Mouse (Mus musculus) neutrophil, adult 5-6 weeks (primary cell): ENCODE measurements around the gene Myadml2. TPM values are rescaled to one million over a fixed set of nuclear protein-coding genes. Genes with fewer than 3 reads are reported as not detected.

Source experiments
- total RNA-seq: library from RNA; stranded (forward); fragments of 200-1000 nt; gene quantifications from 2 replicates; pipeline ENCODE4 v1.2.3, GENCODE M21; 2017

Myadml2 gene
- total RNA-seq, 1 experiment from 2014 or later: not detected

Other genes starting within 250 kb of the Myadml2 start
- gene Nploc4, start 210.4 kb downstream of the Myadml2 start, total RNA-seq: 24.4 and 25.4 TPM in 2 replicates
- not detected in 2 replicates for gene Tspan10, start 205.5 kb downstream of the Myadml2 start, total RNA-seq
- gene Pde6g, start 194.7 kb downstream of the Myadml2 start, total RNA-seq: not detected in 2 replicates
- 5.9 and 9.5 TPM in 2 replicates for gene Oxld1, start 190.1 kb downstream of the Myadml2 start, total RNA-seq
- gene Ccdc137, start 190.0 kb downstream of the Myadml2 start, total RNA-seq: 35.0 and 48.6 TPM in 2 replicates
- 13.4 and 17.1 TPM in 2 replicates for gene Arl16, start 180.6 kb downstream of the Myadml2 start, total RNA-seq
- gene Mrpl12, start 163.5 kb downstream of the Myadml2 start, total RNA-seq: 20.8 and 24.1 TPM in 2 replicates
- gene Slc25a10, start 156.3 kb downstream of the Myadml2 start, total RNA-seq: 5.0 and 7.9 TPM in 2 replicates
- gene Gcgr, start 117.5 kb downstream of the Myadml2 start, total RNA-seq: 0.23 TPM in 1 of 2 replicates, not detected in the other
- 15.0 and 16.9 TPM in 2 replicates for gene Mcrip1, start 98.4 kb downstream of the Myadml2 start, total RNA-seq
- gene Ppp1r27, start 97.0 kb downstream of the Myadml2 start, total RNA-seq: not detected in 2 replicates
- gene P4hb, start 74.9 kb downstream of the Myadml2 start, total RNA-seq: 122 and 155 TPM in 2 replicates
- 166 and 185 TPM in 2 replicates for gene Arhgdia, start 66.5 kb downstream of the Myadml2 start, total RNA-seq
- gene Alyref, start 49.8 kb downstream of the Myadml2 start, total RNA-seq: 52.7 and 88.0 TPM in 2 replicates
- gene Anapc11, start 49.7 kb downstream of the Myadml2 start, total RNA-seq: 15.7 and 22.0 TPM in 2 replicates
- not detected in 2 replicates for gene Npb, start 39.7 kb downstream of the Myadml2 start, total RNA-seq
- 31.7 and 47.8 TPM in 2 replicates for gene Pcyt2, start 30.2 kb downstream of the Myadml2 start, total RNA-seq
- 181 and 194 TPM in 2 replicates for gene Sirt7, start 22.9 kb downstream of the Myadml2 start, total RNA-seq
- gene Mafg, start 14.6 kb downstream of the Myadml2 start, total RNA-seq: 25.5 and 33.5 TPM in 2 replicates
- 1.6 TPM in 1 of 2 replicates, not detected in the other for gene Pycr1, start 4.4 kb downstream of the Myadml2 start, total RNA-seq
- gene Notum, start 13.0 kb upstream of the Myadml2 start, total RNA-seq: not detected in 2 replicates
- 59.7 and 74.8 TPM in 2 replicates for gene Aspscr1, start 24.8 kb upstream of the Myadml2 start, total RNA-seq
- 24.2 and 44.7 TPM in 2 replicates for gene Cenpx, start 65.6 kb upstream of the Myadml2 start, total RNA-seq
- 47.1 and 47.6 TPM in 2 replicates for gene Lrrc45, start 65.8 kb upstream of the Myadml2 start, total RNA-seq
- 0.98 TPM in 1 of 2 replicates, not detected in the other for gene Rac3, start 73.3 kb upstream of the Myadml2 start, total RNA-seq
- gene Dcxr, start 79.1 kb upstream of the Myadml2 start, total RNA-seq: 6.8 and 8.1 TPM in 2 replicates
- gene Cbr2, start 84.0 kb upstream of the Myadml2 start, total RNA-seq: 0.81 TPM in 1 of 2 replicates, not detected in the other
- gene Hmga1b, start 114.6 kb upstream of the Myadml2 start, total RNA-seq: 26.0 and 37.3 TPM in 2 replicates
- 3.8 and 5.9 TPM in 2 replicates for gene Rfng, start 136.0 kb upstream of the Myadml2 start, total RNA-seq
- 59.6 and 60.3 TPM in 2 replicates for gene Gps1, start 136.1 kb upstream of the Myadml2 start, total RNA-seq
- 30.9 and 32.5 TPM in 2 replicates for gene Dus1l, start 148.2 kb upstream of the Myadml2 start, total RNA-seq
- 22.0 and 28.3 TPM in 2 replicates for gene Fasn, start 176.4 kb upstream of the Myadml2 start, total RNA-seq